Mouse (Mus musculus): ENCODE measurements at regions not wholly inside any gene's neighbourhood (a gene's known extent, or its start where the extent isn't known, plus 50 kb on each side); places are given as distances from the start of the nearest gene placed in this dataset.

GRCm38 (mm10) chr1:119124063-119124462, 70.6 kb upstream of the Gli2 start:
- DNase-seq (ENCODE audit: low read depth, low spot score): no peak

- no peak for DNase-seq (ENCODE audit: low read depth, low spot score)
Measured at GRCm38 (mm10) chr1:119123402-119123801, 70.0 kb upstream of the Gli2 start.

- DNase-seq (ENCODE audit: low read depth, low spot score): no peak
Measured at GRCm38 (mm10) chr1:119122975-119123374, 69.6 kb upstream of the Gli2 start.

GRCm38 (mm10) chr1:119119863-119120569, 66.6 kb upstream of the Gli2 start:
- peak; percentile 67 for DNase-seq (ENCODE audit: low read depth, low spot score)

- DNase-seq (ENCODE audit: low read depth, low spot score): no peak
Measured at GRCm38 (mm10) chr1:119115106-119115674, 61.8 kb upstream of the Gli2 start.

GRCm38 (mm10) chr1:119108578-119108977, 55.2 kb upstream of the Gli2 start:
- DNase-seq (ENCODE audit: low read depth, low spot score): no peak

GRCm38 (mm10) chr1:119106246-119106975, 53.0 kb upstream of the Gli2 start:
- DNase-seq (ENCODE audit: low read depth, low spot score): no peak

Measured in R1 (cell line).